Mouse (Mus musculus) MEL (cell line): ENCODE results near the gene Aldh16a1.

Source experiments
- CHD1 ChIP-seq: IDR thresholded peaks from 2 replicates; pipeline ENCODE4 v1.6.1; 2012; ENCODE audit warnings: low read depth, mild to moderate bottlenecking, inconsistent platforms, low read length, improper control_type of control experiment
- CHD2 ChIP-seq: IDR thresholded peaks from 2 replicates; pipeline ENCODE4 v1.6.1; 2011; ENCODE audit warnings: low read length, improper control_type of control experiment
- CTCF ChIP-seq, 3 experiments: IDR thresholded peaks in 2 of 3; conservative IDR thresholded peaks in 1 of 3; 2 replicates each; pipeline ENCODE4 v1.5.1; 2011 to 2012; ENCODE audit warnings: low read length in 3 of 3, low read depth in 2 of 3, mild to moderate bottlenecking in 2 of 3, improper control_type of control experiment in 1 of 3, inconsistent platforms in 1 of 3, mixed read lengths in 1 of 3, moderate library complexity in 1 of 3; ENCODE audit not compliant: control insufficient read depth in 1 of 3, insufficient read depth in 1 of 3, poor library complexity in 1 of 3, severe bottlenecking in 1 of 3
- EP300 ChIP-seq, 2 experiments: IDR thresholded peaks; 2 replicates each; pipeline ENCODE4 v1.6.1; 2011; ENCODE audit warnings: improper control_type of control experiment in 2 of 2, low read length in 2 of 2, low read depth in 1 of 2, mild to moderate bottlenecking in 1 of 2
- GATA1 ChIP-seq: IDR thresholded peaks from 2 replicates; pipeline ENCODE4 v1.6.1; 2011; ENCODE audit warnings: low read depth, low read length, improper control_type of control experiment
- HCFC1 ChIP-seq: IDR thresholded peaks from 2 replicates; pipeline ENCODE4 v1.6.1; 2012; ENCODE audit warnings: low read depth, mild to moderate bottlenecking, inconsistent platforms, low read length, improper control_type of control experiment, moderate library complexity
- POLR2A ChIP-seq, 2 experiments: IDR thresholded peaks; 2 replicates each; pipeline ENCODE4 v1.6.1; 2011 to 2012; ENCODE audit warnings: low read length in 2 of 2, mild to moderate bottlenecking in 2 of 2, control low read depth in 1 of 2, improper control_type of control experiment in 1 of 2, low read depth in 1 of 2, moderate library complexity in 1 of 2; ENCODE audit not compliant: control insufficient read depth in 1 of 2, insufficient read depth in 1 of 2, poor library complexity in 1 of 2
- RAD21 ChIP-seq: IDR thresholded peaks from 2 replicates; pipeline ENCODE4 v1.6.1; 2011; ENCODE audit warnings: mild to moderate bottlenecking, low read depth, low read length, improper control_type of control experiment
- RCOR1 ChIP-seq: IDR thresholded peaks from 2 replicates; pipeline ENCODE4 v1.6.1; 2012; ENCODE audit warnings: low read depth, mild to moderate bottlenecking, inconsistent platforms, low read length, improper control_type of control experiment
- ZMIZ1 ChIP-seq: IDR thresholded peaks from 2 replicates; pipeline ENCODE4 v1.6.1; 2012; ENCODE audit warnings: low read depth, mild to moderate bottlenecking, inconsistent platforms, low read length, improper control_type of control experiment, moderate library complexity
- ZNF384 ChIP-seq: IDR thresholded peaks from 2 replicates; pipeline ENCODE4 v1.6.1; 2012; ENCODE audit warnings: low read depth, mild to moderate bottlenecking, inconsistent platforms, low read length, improper control_type of control experiment

DNA sequence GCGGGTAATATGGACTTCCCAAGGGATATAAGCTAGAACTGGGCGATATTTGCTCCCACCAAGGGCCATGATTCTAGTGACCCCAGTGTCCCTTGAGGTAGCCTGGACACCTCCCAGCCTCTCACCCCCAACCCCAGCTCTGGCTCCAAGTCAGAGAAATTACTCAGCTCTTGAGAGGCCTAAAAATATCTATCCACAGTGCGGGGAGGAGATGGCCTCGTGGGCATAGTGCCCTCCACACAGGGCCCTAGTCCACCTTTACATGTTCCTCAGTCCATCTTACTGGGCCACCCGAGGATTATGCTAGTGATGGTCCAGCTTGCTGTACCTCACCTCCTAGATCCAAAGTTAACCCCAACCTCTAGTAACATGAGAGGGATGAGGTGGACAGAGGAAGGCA is 10.4 kb upstream of the Aldh16a1 start:
- TF ChIP-seq ZNF384, result no peak
- no peak for TF ChIP-seq CTCF (IDR thresholded peaks at IDR 0.05 in 2 of 3, conservative IDR thresholded peaks at IDR 0.05 in 1 of 3; ENCODE audit: control insufficient read depth in 1 of 3, insufficient read depth in 1 of 3, low read depth in 2 of 3, low read length in 3 of 3, poor library complexity in 1 of 3, severe bottlenecking in 1 of 3)
- no peak for TF ChIP-seq CHD2
- no peak for TF ChIP-seq POLR2A (IDR thresholded peaks at IDR 0.05; ENCODE audit: control insufficient read depth in 1 of 2, insufficient read depth in 1 of 2, low read depth in 1 of 2, low read length in 2 of 2, poor library complexity in 1 of 2)
- no peak for TF ChIP-seq ZMIZ1
- no peak for TF ChIP-seq EP300 (IDR thresholded peaks at IDR 0.05; ENCODE audit: low read depth in 1 of 2, low read length in 2 of 2)
- no peak for TF ChIP-seq RAD21
- TF ChIP-seq HCFC1, result no peak
- no peak for TF ChIP-seq GATA1
- TF ChIP-seq CHD1, result no peak
- TF ChIP-seq RCOR1, result no peak
